9 mouse cellular contexts compared by ENCODE assay signal in genomic region chr11:97806613-97806964, GRCm38 (mm10). TPM values are rescaled to one million over a fixed set of nuclear protein-coding genes. Genes with fewer than 3 reads are reported as not detected.
DNase-seq lines count a peak whose midpoint lies in the region; ATAC-seq and TF ChIP-seq lines count a peak whose summit lies in the region.
"Had no signal": no experiment of that assay in that cellular context is flagged by ENCODE, and none has a peak within 500 bp of the region (broad histone marks: within the 10 kb centered on the region; RNA-seq: fewer than 3 reads in every experiment).

No protein-coding gene starts in this region.

- no peaks in the 10 kb centered on the region for H3K9me3 ChIP-seq in kidney, embryonic 16.5 days (ENCODE audit: low read length)
- H3K9me3 ChIP-seq in hindbrain, embryonic 14.5 days (ENCODE audit: control insufficient read depth, low read length): no peaks in the 10 kb centered on the region
- H3K9me3 ChIP-seq in neural tube, embryonic 15.5 days (replicated peaks): no peaks in the 10 kb centered on the region

- WGBS in kidney, embryonic 16.5 days: 56% methylated on average over 7 of the region's 7 CpGs
- WGBS in hindbrain, embryonic 14.5 days: 43% methylated on average over 7 of the region's 7 CpGs
- WGBS in neural tube, embryonic 15.5 days: 62% methylated on average over 7 of the region's 7 CpGs

- no peak for TF ChIP-seq POLR2A in embryonic fibroblast, embryonic 13.5 days (IDR thresholded peaks at IDR 0.05; ENCODE audit: low read depth, low read length)

- H3K9ac ChIP-seq in kidney, embryonic 16.5 days (replicated peaks; ENCODE audit: low read length): no peak overlapping the region
- H3K9ac ChIP-seq in hindbrain, embryonic 14.5 days: peak overlapping the region; percentile 38; the same call in 1 of the 2 replicates
- H3K9ac ChIP-seq in neural tube, embryonic 15.5 days (replicated peaks): 0 out of 2 replicates have a peak overlapping the region, but pooled peaks have one; percentile 26

- 0 out of 2 replicates have a peak, but pooled peaks cover 18% of the 10 kb centered on the region for H3K36me3 ChIP-seq in kidney, embryonic 16.5 days (ENCODE audit: insufficient read depth, low read length)
- H3K36me3 ChIP-seq in hindbrain, embryonic 14.5 days (replicated peaks; ENCODE audit: control insufficient read depth, insufficient read depth): peaks cover 38% of the 10 kb centered on the region
- H3K36me3 ChIP-seq in neural tube, embryonic 15.5 days: peaks cover 24% of the 10 kb centered on the region

- H3K4me1 ChIP-seq in kidney, embryonic 16.5 days (ENCODE audit: insufficient read depth, low read length): peaks cover 99% of the 10 kb centered on the region
- H3K4me1 ChIP-seq in embryonic fibroblast, embryonic 13.5 days (ENCODE audit: control insufficient read depth, insufficient read depth, low read length): peaks cover 52% of the 10 kb centered on the region
- H3K4me1 ChIP-seq in hindbrain, embryonic 14.5 days (replicated peaks; ENCODE audit: control insufficient read depth, insufficient read depth, low read length): peaks cover 74% of the 10 kb centered on the region
- H3K4me1 ChIP-seq in neural tube, embryonic 15.5 days: peaks cover 93% of the 10 kb centered on the region

- H3K27me3 ChIP-seq in kidney, embryonic 16.5 days (ENCODE audit: insufficient read depth, low read length): no peaks in the 10 kb centered on the region
- no peaks in the 10 kb centered on the region for H3K27me3 ChIP-seq in hindbrain, embryonic 14.5 days (ENCODE audit: control insufficient read depth, insufficient read depth, low read length)
- H3K27me3 ChIP-seq in neural tube, embryonic 15.5 days (replicated peaks): no peaks in the 10 kb centered on the region

- H3K4me3 ChIP-seq in kidney, embryonic 16.5 days (ENCODE audit: low read length): no peak overlapping the region
- no peak overlapping the region for H3K4me3 ChIP-seq in embryonic fibroblast, embryonic 13.5 days (ENCODE audit: insufficient read depth, low read length)
- H3K4me3 ChIP-seq in hindbrain, embryonic 14.5 days (replicated peaks; ENCODE audit: low read length): no peak overlapping the region
- no peak overlapping the region for H3K4me3 ChIP-seq in neural tube, embryonic 15.5 days (replicated peaks)

- no peak for DNase-seq in kidney, adult 8-10 months
- no peak for DNase-seq in hindbrain, embryonic 14.5 days (ENCODE audit: low spot score)
- DNase-seq in layer of hippocampus, adult 11-12 months (ENCODE audit: low spot score): no peak
- no peak for DNase-seq in layer of hippocampus, adult 9-11 months
- DNase-seq: adrenal gland, postnatal 36 days had no signal

- no peak for ATAC-seq in kidney, embryonic 16.5 days (ENCODE audit: low FRiP score, low TSS enrichment)
- ATAC-seq in hindbrain, embryonic 14.5 days (ENCODE audit: low FRiP score): no peak
- ATAC-seq in neural tube, embryonic 15.5 days (ENCODE audit: low FRiP score): no peak

- no peak for TF ChIP-seq CTCF in embryonic fibroblast, embryonic 13.5 days (IDR thresholded peaks at IDR 0.05; ENCODE audit: borderline replicate concordance, insufficient read depth, low read length)

- H3K27ac ChIP-seq in kidney, embryonic 16.5 days (ENCODE audit: low read length): peak overlapping the region; percentile 69; the same call in 1 of the 2 replicates
- peak overlapping the region; percentile 79 for H3K27ac ChIP-seq in embryonic fibroblast, embryonic 13.5 days (ENCODE audit: insufficient read depth, low read length)
- peak overlapping the region; percentile 74 for H3K27ac ChIP-seq in hindbrain, embryonic 14.5 days
- H3K27ac ChIP-seq in neural tube, embryonic 15.5 days (replicated peaks): peak overlapping the region; percentile 79

- peak overlapping the region; percentile 38; the same call in 1 of the 2 replicates for H3K4me2 ChIP-seq in kidney, embryonic 16.5 days (replicated peaks; ENCODE audit: low read depth, low read length)
- H3K4me2 ChIP-seq in hindbrain, embryonic 14.5 days (replicated peaks): peak overlapping the region; percentile 36
- peak overlapping the region; percentile 40 for H3K4me2 ChIP-seq in neural tube, embryonic 15.5 days

RNA-seq across cellular contexts. Expression of gene Lasp1, which starts 7.8 kb away (rescaled TPM):
- 133 TPM in 2 replicates for polyA plus RNA-seq in kidney, embryonic 16.5 days (2015; fragmentation: Nextera tagmentation; extraction: Ambion mirVana)
- polyA plus RNA-seq in embryonic fibroblast, embryonic 13.5 days (2011; ENCODE audit: insufficient read length, low read depth, missing spikeins): 243 and 284 TPM in 2 replicates
- 110 and 126 TPM in 2 replicates for polyA plus RNA-seq in hindbrain, embryonic 14.5 days (2014; fragmentation: Nextera tagmentation; extraction: Ambion mirVana)
- polyA plus RNA-seq in neural tube, embryonic 15.5 days (2015; fragmentation: Nextera tagmentation; extraction: Ambion mirVana): 136 and 143 TPM in 2 replicates

RNA-seq across cellular contexts. Expression of gene Rpl23, which starts 24.4 kb away (rescaled TPM):
- polyA plus RNA-seq in kidney, embryonic 16.5 days (2015; fragmentation: Nextera tagmentation; extraction: Ambion mirVana): 428 and 460 TPM in 2 replicates
- polyA plus RNA-seq in embryonic fibroblast, embryonic 13.5 days (2011; ENCODE audit: insufficient read length, low read depth, missing spikeins): 548 and 603 TPM in 2 replicates
- polyA plus RNA-seq in hindbrain, embryonic 14.5 days (2014; fragmentation: Nextera tagmentation; extraction: Ambion mirVana): 324 and 419 TPM in 2 replicates
- polyA plus RNA-seq in neural tube, embryonic 15.5 days (2015; fragmentation: Nextera tagmentation; extraction: Ambion mirVana): 314 and 372 TPM in 2 replicates

RNA-seq across cellular contexts. Expression of gene 1700001P01Rik, which starts 30.9 kb away (rescaled TPM):
- 0.27 and 0.31 TPM in 2 replicates for polyA plus RNA-seq in kidney, embryonic 16.5 days (2015; fragmentation: Nextera tagmentation; extraction: Ambion mirVana)
- polyA plus RNA-seq in embryonic fibroblast, embryonic 13.5 days (2011; ENCODE audit: insufficient read length, low read depth, missing spikeins): not detected in 2 replicates
- polyA plus RNA-seq in hindbrain, embryonic 14.5 days (2014; fragmentation: Nextera tagmentation; extraction: Ambion mirVana): 0.68 TPM in 1 of 2 replicates, not detected in the other
- 0.63 and 0.88 TPM in 2 replicates for polyA plus RNA-seq in neural tube, embryonic 15.5 days (2015; fragmentation: Nextera tagmentation; extraction: Ambion mirVana)
- polyA plus RNA-seq: liver, adult 2 months had no signal

RNA-seq across cellular contexts. Expression of gene B230217C12Rik, which starts 34.0 kb away (rescaled TPM):
- 4.3 and 6.7 TPM in 2 replicates for polyA plus RNA-seq in kidney, embryonic 16.5 days (2015; fragmentation: Nextera tagmentation; extraction: Ambion mirVana)
- polyA plus RNA-seq in embryonic fibroblast, embryonic 13.5 days (2011; ENCODE audit: insufficient read length, low read depth, missing spikeins): 4.8 and 7.2 TPM in 2 replicates
- polyA plus RNA-seq in hindbrain, embryonic 14.5 days (2014; fragmentation: Nextera tagmentation; extraction: Ambion mirVana): 38.2 and 38.8 TPM in 2 replicates
- 41.8 and 47.2 TPM in 2 replicates for polyA plus RNA-seq in neural tube, embryonic 15.5 days (2015; fragmentation: Nextera tagmentation; extraction: Ambion mirVana)

RNA-seq across cellular contexts. Expression of gene Cwc25, which starts 40.2 kb away (rescaled TPM):
- polyA plus RNA-seq in kidney, embryonic 16.5 days (2015; fragmentation: Nextera tagmentation; extraction: Ambion mirVana): 15.1 and 18.4 TPM in 2 replicates
- 14.0 and 16.4 TPM in 2 replicates for polyA plus RNA-seq in embryonic fibroblast, embryonic 13.5 days (2011; ENCODE audit: insufficient read length, low read depth, missing spikeins)
- 8.1 and 11.2 TPM in 2 replicates for polyA plus RNA-seq in hindbrain, embryonic 14.5 days (2014; fragmentation: Nextera tagmentation; extraction: Ambion mirVana)
- 16.2 and 16.4 TPM in 2 replicates for polyA plus RNA-seq in neural tube, embryonic 15.5 days (2015; fragmentation: Nextera tagmentation; extraction: Ambion mirVana)
